Mouse (Mus musculus): Measurements from ENCODE around the gene Rpp25l. TPM values are rescaled to one million over a fixed set of nuclear protein-coding genes. Genes with fewer than 3 reads are reported as not detected.

Gene Rpp25l
- polyA plus RNA-seq, 1 experiment from 2014 or later = 58.0 TPM

DNA sequence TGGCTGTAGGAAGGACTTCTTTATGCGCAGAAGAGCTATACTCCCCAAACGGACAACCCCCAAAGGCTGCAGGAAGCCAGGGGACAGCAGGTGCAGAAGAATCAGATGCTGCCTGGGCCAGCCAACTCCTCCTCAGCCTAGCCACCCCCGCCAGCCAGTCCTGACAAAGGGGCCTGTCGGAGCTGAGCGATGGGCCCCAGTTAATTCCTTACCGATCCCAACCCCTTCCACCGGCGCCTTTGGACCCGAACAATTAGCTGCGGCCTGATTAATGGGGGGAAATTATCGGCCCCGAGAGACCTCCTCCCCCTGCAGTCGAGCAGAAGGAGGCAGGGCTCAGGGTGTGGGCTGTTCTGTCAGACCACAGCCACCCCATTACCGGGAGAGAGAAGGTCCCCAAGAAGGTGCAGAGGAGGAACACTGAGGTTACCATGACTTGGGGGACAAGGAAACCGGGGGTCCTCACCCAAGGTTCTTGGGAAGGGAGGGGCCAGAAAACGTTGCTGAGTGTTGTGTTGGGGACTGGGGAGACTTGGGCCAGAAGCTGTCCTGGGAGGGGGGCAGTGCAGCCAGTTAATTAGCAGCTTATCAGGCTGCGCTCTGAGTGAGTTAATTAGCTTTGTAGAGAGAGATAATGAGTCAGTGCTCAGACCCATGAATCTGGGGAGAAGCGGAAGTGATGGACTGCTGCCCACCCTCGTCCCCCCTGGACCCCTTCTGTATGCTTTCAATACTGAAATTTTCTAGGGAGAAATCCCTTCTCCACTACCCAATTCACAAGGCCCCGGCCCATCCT lies 13.7 kb upstream of the Rpp25l start:
- ATAC-seq (replicated peaks) = no peak; the same call in 1 of the 2 replicates
- Histone ChIP-seq H3K27ac (replicated peaks) (peak overlapping the region; percentile 61), H3K9ac (replicated peaks) (peak overlapping the region; percentile 33; the same call in 1 of the 2 replicates), H3K9me3 (no peaks in the 10 kb centered on the region), H3K4me2 (replicated peaks) (peak overlapping the region; percentile 34), H3K27me3 (peaks cover 54% of the 10 kb centered on the region), H3K36me3 (no peaks in the 10 kb centered on the region), H3K4me1 (peaks cover 40% of the 10 kb centered on the region), H3K4me3 (no peak overlapping the region)
- 4% methylated on average over 20 of the region's 20 CpGs for WGBS

DNA sequence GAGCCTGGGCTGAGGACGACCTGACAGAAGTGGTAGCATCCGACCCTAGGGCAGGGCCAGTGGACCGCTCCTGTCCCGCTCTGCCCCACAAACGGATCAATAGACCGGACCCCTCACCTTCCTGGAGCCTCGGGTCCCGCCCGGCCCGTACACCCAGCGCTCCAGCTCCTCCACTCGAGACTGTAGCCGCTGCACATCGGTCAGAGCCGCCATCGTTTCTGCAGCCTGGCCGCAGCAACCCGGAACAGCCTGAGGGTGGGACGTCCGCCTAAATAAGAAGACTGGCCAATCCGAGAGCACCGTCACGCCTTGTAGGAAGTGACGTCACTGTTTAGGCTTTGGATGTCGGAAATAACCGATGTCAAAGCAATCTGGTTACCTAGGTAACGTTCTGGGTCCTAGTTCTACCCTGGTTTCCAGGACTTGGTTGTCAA lies 9.6 kb upstream of the Rpp25l start, which contains the start of gene Dctn3:
Gene Dctn3, minus strand, starts transcription at position 253 of the 434 bp plus-strand sequence.
- H3K4me1 ChIP-seq = peaks cover 37% of the 10 kb centered on the region
- peak; percentile 95 for ATAC-seq (replicated peaks)
- under 1% methylated on average over 27 of the region's 27 CpGs for WGBS
- peak within 1 kb of the TSS; percentile 84 for H3K4me3 ChIP-seq
- no peaks in the 10 kb centered on the region for H3K9me3 ChIP-seq
- H3K9ac ChIP-seq (replicated peaks) = peak within 1 kb of the TSS; percentile 96
- H3K4me2 ChIP-seq (replicated peaks) = peak within 1 kb of the TSS; percentile 73
- peaks cover 21% of the 10 kb centered on the region for H3K36me3 ChIP-seq
- H3K27ac ChIP-seq (replicated peaks) = peak within 1 kb of the TSS; percentile 43
- peaks cover 20% of the 10 kb centered on the region for H3K27me3 ChIP-seq

DNA sequence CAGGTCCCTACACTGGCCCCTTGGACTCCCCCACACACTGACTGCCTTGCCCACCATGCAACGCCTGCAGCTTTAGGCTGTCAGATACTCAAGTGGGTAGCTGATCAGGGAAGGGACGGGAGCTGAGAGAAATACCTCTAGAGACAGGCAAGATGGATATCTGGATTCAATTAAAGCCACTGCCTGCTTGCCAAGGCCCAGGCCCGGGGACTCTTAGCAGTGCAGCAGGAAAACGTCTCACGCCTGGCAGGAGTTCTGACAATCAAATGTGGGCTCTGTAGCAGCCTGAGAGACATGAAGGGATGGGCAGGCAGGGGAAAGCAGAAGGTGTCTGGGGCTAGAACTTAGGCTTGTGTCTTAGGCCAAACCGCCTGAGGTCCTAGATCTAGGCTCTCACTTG lies 3.5 kb upstream of the Rpp25l start:
- 72% methylated on average over 6 of the region's 6 CpGs for WGBS
- H3K36me3 ChIP-seq = peaks cover 37% of the 10 kb centered on the region
- H3K4me3 ChIP-seq = no peak overlapping the region
- no peak overlapping the region for H3K27ac ChIP-seq (replicated peaks)
- no peaks in the 10 kb centered on the region for H3K9me3 ChIP-seq
- H3K4me1 ChIP-seq = peaks cover 32% of the 10 kb centered on the region
- H3K9ac ChIP-seq (replicated peaks) = no peak overlapping the region
- H3K27me3 ChIP-seq = no peaks in the 10 kb centered on the region
- ATAC-seq (replicated peaks) = no peak
- no peak overlapping the region for H3K4me2 ChIP-seq (replicated peaks)

DNA sequence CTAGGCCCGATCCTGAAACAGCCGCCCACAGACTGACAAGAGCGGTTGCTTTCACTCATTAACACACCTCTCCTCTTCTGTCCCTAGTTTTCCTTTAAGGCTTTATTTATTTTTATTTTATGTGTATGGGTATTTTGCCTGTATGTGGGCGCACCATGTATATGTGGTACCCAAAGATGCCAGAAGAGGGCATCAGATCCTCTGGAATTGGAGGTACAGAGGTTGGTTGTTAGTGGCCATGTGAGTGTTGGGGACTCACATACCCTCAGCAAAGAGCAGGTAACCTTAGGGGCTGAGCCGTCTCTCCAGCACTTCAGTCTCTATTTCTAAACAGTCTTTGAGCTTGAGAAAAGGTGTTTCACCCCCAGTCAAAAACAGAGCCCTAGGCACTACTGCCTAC lies 2.3 kb upstream of the Rpp25l start:
- Histone ChIP-seq H3K9me3 (no peaks in the 10 kb centered on the region), H3K27ac (replicated peaks) (no peak overlapping the region), H3K4me3 (no peak overlapping the region), H3K4me2 (replicated peaks) (no peak overlapping the region), H3K27me3 (no peaks in the 10 kb centered on the region), H3K9ac (replicated peaks) (no peak overlapping the region), H3K4me1 (peaks cover 38% of the 10 kb centered on the region), H3K36me3 (peaks cover 41% of the 10 kb centered on the region)
- WGBS = 73% methylated on average over 5 of the region's 5 CpGs
- ATAC-seq (replicated peaks) = no peak

DNA sequence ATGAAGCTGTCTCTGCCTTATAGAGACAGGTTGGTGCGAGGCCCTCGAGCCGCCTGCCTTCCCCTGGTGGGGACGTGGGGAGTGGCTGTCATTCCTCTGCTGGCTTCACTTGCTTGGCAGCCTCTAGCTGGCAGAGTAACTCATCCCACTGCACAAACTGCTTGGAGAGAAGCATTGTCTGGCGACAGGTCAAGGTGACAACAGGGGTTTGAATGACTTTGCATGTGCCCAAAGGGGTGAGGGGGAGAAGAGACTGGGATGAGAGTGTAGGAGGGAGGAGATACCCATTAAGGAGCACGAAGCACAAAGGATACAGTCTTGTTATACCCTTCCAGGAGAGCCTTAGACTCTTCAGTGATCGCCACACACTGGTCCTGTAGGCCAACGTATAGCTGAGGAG lies 1.7 kb upstream of the Rpp25l start:
- no peak overlapping the region for H3K4me2 ChIP-seq (replicated peaks)
- peaks cover 38% of the 10 kb centered on the region for H3K4me1 ChIP-seq
- ATAC-seq (replicated peaks) = no peak
- no peak overlapping the region for H3K4me3 ChIP-seq
- no peaks in the 10 kb centered on the region for H3K9me3 ChIP-seq
- H3K36me3 ChIP-seq = peaks cover 39% of the 10 kb centered on the region
- WGBS = 79% methylated on average over 8 of the region's 8 CpGs
- H3K9ac ChIP-seq (replicated peaks) = no peak overlapping the region
- H3K27me3 ChIP-seq = no peaks in the 10 kb centered on the region
- H3K27ac ChIP-seq (replicated peaks) = no peak overlapping the region

DNA sequence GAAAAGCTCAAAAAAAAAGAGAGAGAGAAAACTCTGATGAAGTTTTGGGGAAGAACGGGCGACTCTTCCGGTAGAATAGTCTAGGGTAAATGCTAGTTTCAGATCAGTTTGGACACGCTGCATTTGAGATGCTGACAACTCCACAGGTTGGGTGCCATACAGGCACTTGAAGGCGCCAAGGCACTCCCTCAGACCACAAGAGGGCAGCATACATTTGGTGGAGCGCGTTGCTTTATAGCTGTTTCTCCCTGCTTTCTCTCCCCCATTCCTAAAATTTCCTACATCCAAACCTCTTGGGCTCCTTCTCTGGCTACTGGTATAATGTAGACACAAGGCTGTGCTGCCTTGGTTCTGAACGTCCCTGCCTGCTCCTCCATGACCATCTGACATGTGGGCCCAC lies 942 bp upstream of the Rpp25l start:
- H3K36me3 ChIP-seq = peaks cover 32% of the 10 kb centered on the region
- peak; percentile 36; the same call in 1 of the 2 replicates for ATAC-seq (replicated peaks)
- peak overlapping the region; percentile 71 for H3K4me2 ChIP-seq (replicated peaks)
- peak overlapping the region; percentile 88; the same call in 1 of the 2 replicates for H3K4me3 ChIP-seq
- H3K27ac ChIP-seq (replicated peaks) = no peak overlapping the region
- no peaks in the 10 kb centered on the region for H3K9me3 ChIP-seq
- peaks cover 38% of the 10 kb centered on the region for H3K4me1 ChIP-seq
- WGBS = 10% methylated on average over 8 of the region's 8 CpGs
- no peaks in the 10 kb centered on the region for H3K27me3 ChIP-seq
- no peak overlapping the region for H3K9ac ChIP-seq (replicated peaks)

DNA sequence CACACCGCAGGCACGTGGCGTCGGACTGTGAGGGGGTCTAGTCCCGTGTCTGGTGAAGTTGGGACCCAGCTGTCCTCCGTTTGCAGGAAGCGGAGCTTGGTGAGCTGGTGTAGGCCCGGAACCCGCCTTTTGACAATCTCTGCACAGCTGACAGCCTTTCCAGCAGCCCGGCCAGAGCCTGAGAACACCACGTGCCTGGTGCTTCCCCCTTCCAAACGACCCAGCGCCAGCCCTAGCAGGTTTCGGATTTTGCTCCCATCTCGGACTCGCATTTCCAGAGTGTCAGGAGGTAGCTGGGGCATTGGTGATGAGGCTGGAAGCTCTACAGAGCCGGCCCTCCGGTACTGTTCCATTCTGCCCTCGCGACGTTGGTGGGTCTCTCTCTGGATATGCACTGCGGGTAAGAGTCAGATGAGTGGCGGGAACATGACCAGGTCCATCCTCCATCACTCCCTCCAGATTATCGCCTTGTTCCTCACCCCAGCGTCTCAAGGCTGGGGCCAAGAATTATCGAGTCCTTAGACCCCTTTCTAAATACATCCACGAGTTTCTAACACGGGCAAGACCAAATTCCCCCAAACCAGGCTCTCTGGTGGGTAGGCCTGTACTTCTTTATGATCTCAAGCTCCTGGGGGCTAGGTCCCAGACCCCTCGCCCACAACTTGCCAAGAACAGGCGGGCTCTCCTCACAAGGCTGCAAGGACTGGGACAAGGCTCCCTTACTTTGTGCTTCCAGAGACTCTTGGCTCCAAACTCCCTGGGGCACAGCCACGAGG lies 725 bp downstream of the Rpp25l start:
- peak overlapping the region; percentile 93 for H3K9ac ChIP-seq (replicated peaks)
- peak overlapping the region; percentile 71 for H3K4me2 ChIP-seq (replicated peaks)
- WGBS = 39% methylated on average over 31 of the region's 31 CpGs

DNA sequence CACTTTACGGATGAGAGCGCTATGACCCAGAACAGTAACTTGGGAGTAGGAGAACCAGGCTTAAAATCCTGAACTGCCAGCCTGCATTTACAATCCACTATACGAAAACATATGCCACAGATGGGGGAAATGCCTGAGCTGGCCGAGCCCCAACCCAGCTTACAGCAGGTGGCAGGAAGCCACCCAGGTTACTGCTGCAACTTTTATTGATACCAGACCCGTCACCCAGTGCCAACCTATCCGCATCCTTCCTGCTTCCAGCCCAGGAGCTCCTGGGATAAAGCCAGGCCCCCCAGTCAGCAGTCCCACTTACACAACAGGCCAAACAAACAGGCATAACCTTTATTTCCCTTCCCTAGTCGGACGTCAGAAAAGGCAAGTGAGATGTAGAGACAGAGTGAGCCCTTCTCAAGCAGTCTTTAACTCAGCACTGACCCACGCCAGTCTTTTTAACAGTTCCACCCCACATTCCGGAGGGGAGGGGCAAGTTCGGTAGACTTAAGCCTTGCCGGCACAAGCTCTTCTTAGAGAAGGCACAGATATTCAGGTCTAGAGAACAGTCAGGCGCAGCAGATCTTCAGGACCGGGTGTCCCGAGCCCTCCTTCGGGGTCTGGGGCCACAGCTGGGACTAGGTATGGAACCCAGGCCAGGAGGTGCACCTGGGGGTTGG lies 1.5 kb downstream of the Rpp25l start:
- Histone ChIP-seq H3K27ac (replicated peaks) (0 out of 2 replicates have a peak overlapping the region, but pooled peaks have one; percentile 3), H3K27me3 (no peaks in the 10 kb centered on the region), H3K36me3 (peaks cover 9% of the 10 kb centered on the region; the same call in 1 of the 2 replicates), H3K4me2 (replicated peaks) (peak overlapping the region; percentile 71), H3K9me3 (no peaks in the 10 kb centered on the region), H3K9ac (replicated peaks) (peak overlapping the region; percentile 93; the same call in 1 of the 2 replicates), H3K4me1 (peaks cover 53% of the 10 kb centered on the region), H3K4me3 (peak overlapping the region; percentile 88)
- no peak for ATAC-seq (replicated peaks)
- 59% methylated on average over 16 of the region's 16 CpGs for WGBS

More for the DNA sequence above, 725 bp downstream of the Rpp25l start:
- peaks cover 45% of the 10 kb centered on the region for H3K4me1 ChIP-seq
- peak overlapping the region; percentile 88 for H3K4me3 ChIP-seq
- H3K27ac ChIP-seq (replicated peaks) = peak overlapping the region; percentile 80
- H3K27me3 ChIP-seq = no peaks in the 10 kb centered on the region
- H3K36me3 ChIP-seq = peaks cover 16% of the 10 kb centered on the region
- no peaks in the 10 kb centered on the region for H3K9me3 ChIP-seq
- ATAC-seq (replicated peaks) = peak; percentile 14

DNA sequence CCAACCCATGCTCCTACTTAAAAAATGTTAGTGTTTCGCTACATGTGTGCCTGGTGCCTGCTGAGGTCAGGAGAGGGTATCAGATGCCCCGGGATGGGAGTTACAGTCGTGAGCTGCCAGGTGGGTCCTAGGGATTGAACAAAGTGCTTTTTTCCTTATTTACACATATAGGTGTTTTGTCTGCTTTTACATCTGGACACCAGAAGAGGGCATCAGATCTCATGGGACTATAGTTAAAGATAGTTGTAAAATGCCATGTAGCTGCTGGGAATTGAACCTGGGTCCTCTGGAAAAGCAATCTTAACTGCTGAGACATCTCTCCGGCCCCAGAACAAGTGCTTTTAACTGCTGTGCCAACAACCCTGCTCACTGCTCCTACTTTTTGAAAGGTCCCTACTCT lies 3.1 kb downstream of the Rpp25l start:
- H3K27ac ChIP-seq (replicated peaks) = no peak overlapping the region
- no peak overlapping the region for H3K9ac ChIP-seq (replicated peaks)
- no peaks in the 10 kb centered on the region for H3K9me3 ChIP-seq
- no peaks in the 10 kb centered on the region for H3K27me3 ChIP-seq
- H3K4me1 ChIP-seq = peaks cover 63% of the 10 kb centered on the region
- H3K4me2 ChIP-seq (replicated peaks) = no peak overlapping the region
- no peak for ATAC-seq (replicated peaks)
- H3K4me3 ChIP-seq = no peak overlapping the region
- 72% methylated on average over 4 of the region's 4 CpGs for WGBS
- H3K36me3 ChIP-seq = peaks cover 4% of the 10 kb centered on the region; the same call in 1 of the 2 replicates

DNA sequence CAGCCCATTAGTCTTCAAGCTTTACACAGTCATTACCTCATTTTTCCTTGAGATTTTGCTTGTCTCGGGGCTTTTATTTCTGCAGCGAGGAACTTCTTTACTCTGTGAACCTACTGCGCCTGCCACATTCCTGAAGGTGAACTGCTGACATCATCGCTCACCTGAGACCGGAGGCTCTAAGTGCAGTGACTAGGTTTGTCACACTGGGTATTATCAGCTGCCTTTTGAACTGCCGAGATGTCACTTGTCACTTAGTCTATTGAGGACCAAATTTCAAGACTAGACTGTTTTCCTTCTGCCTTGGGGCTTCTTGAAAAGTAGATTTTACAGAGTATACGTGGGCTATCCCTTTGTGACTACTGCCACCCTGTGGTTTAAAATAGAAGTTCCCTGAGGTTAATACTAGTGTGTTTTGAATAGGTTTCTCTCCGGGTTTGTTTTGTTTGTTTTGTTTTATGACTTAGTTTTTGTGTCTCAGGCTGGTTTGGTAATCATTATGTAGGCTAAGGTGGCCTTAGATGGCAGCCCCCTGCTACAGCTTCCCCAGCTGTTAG lies 5.1 kb downstream of the Rpp25l start:
- WGBS = 37% methylated on average over 8 of the region's 8 CpGs
- peak; percentile 18; the same call in 1 of the 2 replicates for ATAC-seq (replicated peaks)
- Histone ChIP-seq H3K27me3 (no peaks in the 10 kb centered on the region), H3K27ac (replicated peaks) (0 out of 2 replicates have a peak overlapping the region, but pooled peaks have one; percentile 4), H3K4me2 (replicated peaks) (no peak overlapping the region), H3K9ac (replicated peaks) (no peak overlapping the region), H3K9me3 (no peaks in the 10 kb centered on the region), H3K4me3 (no peak overlapping the region), H3K4me1 (peaks cover 48% of the 10 kb centered on the region), H3K36me3 (peaks cover 4% of the 10 kb centered on the region; the same call in 1 of the 2 replicates)

DNA sequence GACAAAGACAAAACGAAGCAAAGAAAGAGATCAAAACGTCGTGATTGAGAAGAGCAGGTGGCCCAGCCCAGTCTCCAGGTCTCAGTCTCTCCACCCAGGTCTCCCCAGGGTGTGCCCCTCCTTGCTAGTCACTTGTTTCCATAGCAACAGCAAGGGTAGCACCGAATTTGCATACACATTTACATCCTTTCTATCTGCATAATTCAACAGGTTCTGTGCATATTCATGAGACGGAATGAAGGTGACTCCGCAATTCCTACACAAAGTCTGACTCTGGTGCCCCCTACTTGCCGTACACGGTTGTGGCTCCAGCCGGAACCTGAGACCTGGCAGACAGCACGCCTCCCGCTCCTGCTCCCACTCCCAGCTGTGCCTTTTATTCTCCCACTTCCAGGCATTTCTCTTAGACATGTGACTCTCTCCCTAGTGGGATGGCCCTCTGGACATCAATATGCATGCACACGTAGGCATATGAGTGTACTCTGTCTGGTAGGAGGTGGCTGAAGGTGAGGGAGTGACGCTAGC lies 6.3 kb downstream of the Rpp25l start:
- peaks cover 38% of the 10 kb centered on the region for H3K4me1 ChIP-seq
- H3K9me3 ChIP-seq = no peaks in the 10 kb centered on the region

More for the DNA sequence above, 6.3 kb downstream of the Rpp25l start:
- WGBS = 1% methylated on average over 13 of the region's 13 CpGs
- H3K9ac ChIP-seq (replicated peaks) = no peak overlapping the region; the same call in 1 of the 2 replicates
- H3K36me3 ChIP-seq = peaks cover 4% of the 10 kb centered on the region; the same call in 1 of the 2 replicates
- H3K4me3 ChIP-seq = no peak overlapping the region
- H3K27ac ChIP-seq (replicated peaks) = peak overlapping the region; percentile 51
- peak; percentile 76 for ATAC-seq (replicated peaks)
- no peaks in the 10 kb centered on the region for H3K27me3 ChIP-seq
- H3K4me2 ChIP-seq (replicated peaks) = peak overlapping the region; percentile 28

All from forebrain, embryonic 15.5 days (tissue).